Mouse (Mus musculus) inflammation-experienced regulatory T-cells, adult 6 months (primary cell): Measurements from ENCODE around the gene Plek. TPM values are rescaled to one million over a fixed set of nuclear protein-coding genes. Genes with fewer than 3 reads are reported as not detected.
"Not testable (repeated sequence)": the region's sequence is repeated elsewhere in the genome, so short reads cannot be mapped to it uniquely, and the experiment has no call there.

Experiments used
- ATAC-seq: one replicate; pipeline ENCODE4 v1.8.0; 2017
- polyA plus RNA-seq, 3 experiments: library from polyadenylated mRNA; unstranded; fragments of 100-300 nt; shearing (Covaris generic); gene quantifications; one replicate each; pipeline ENCODE4 v1.2.1; 2017

Gene Plek
- polyA plus RNA-seq, result 100 to 1,000 TPM in 1 of 3 experiments, 1 to 10 TPM in 2; 3.7 to 107 (median 5.9) TPM

DNA sequence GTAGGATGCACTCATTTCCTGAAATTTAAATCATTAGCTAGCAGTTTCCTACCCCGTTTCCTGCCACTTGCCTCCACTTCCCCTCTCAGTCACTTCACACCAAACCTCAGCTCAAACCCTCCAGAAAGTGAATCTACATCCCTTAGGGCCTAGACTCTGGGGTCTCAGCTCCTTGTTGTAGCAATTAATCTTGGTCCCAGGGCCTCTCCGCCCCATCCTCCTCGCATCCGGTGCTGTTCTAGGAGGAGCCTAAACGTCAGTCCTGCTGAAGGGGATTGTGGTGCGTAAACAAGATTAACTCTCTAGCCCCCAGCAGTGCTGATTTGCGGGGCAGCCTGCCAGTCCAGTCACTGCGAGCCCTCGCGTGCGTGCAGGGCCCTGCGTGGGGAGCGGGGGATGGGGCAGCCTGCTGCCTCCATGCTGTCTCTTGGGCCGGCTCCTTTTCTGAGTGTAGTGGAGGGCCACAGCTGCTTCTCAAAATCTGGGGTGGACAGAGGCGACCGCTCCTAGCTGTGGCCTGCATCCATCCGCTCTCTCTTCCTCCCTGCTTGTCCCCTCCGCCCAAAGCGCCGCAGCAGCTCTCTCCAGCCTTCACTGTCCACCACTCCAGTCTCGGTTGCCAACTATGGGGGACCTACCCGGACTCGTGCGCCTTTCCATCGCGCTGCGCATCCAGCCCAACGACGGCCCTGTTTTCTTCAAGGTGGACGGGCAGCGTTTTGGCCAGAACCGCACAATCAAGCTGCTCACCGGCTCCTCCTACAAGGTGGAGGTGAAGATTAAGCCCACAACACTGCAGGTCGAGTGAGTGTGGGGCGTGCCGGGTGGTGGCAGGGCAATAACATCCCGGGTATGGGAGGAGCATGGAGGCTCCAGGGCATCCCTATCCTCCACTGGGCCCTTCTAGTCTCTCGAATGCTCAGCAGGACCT is at the start of gene Plek, which contains the start of gene Cnrip1:
Gene Plek, minus strand, starts transcription at position 837 of the 931 bp plus-strand sequence.
Gene Cnrip1, plus strand, starts transcription at position 42 of the 931 bp plus-strand sequence.
- ATAC-seq, result peak; percentile 75

DNA sequence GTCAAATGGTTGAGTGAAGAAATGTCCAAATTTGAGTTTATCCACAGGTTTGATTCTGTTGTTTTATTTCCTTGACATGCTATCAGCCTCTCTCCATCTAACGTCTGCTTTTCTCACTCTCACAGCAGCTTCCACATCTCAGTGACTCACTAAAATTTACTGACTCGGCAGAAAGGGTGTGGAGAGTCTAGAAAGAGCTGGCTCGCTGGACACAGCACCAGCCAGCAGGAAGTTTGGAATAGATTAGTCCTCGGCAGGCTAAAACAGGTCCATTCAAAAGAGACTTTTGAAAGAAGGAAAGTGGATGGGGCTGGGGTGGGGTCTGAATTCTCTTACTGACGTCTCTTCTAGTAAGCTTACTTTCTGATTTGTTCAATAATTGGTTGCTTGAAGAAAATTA is 33.9 kb upstream of the Plek start:
- no peak for ATAC-seq

DNA sequence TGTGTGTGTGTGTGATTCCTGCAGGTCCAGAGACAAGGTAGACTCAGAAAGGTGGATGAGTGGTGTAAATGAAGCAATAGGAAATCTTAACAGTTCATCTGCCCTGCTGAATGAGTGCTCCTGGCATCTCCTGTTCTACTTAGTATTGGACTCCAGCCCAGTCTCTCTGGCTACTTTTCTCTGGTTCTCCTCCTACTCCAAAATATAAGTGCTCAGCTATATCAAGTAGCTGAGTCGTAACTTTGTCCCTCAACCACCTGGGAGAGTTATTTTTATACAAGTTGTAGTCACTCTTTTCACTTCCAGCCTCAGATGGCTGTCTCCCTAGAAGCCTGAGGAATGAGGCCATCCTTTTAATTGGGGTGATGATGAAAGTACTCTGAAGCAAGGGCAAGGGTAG is 31.7 kb upstream of the Plek start:
- no peak for ATAC-seq

DNA sequence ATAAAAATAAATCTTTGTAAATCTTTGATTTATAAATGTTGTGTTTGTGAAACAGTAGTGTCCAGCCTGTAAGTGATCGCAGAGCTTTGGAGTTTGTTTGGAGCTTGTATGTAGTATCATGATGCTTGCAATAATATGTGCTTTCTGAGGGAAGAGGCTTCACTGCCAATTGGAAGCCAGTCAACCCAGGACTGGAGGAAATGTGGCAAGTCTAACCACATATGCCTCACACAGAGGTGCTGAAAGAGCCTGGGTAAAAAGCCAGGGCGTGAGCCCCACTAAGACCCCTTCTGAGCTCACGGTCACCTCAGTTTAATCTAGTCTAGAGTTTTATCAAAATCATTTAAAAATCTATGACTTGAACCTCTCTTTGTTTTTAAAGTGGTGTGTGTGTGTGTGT is 31.3 kb upstream of the Plek start:
- no peak for ATAC-seq

DNA sequence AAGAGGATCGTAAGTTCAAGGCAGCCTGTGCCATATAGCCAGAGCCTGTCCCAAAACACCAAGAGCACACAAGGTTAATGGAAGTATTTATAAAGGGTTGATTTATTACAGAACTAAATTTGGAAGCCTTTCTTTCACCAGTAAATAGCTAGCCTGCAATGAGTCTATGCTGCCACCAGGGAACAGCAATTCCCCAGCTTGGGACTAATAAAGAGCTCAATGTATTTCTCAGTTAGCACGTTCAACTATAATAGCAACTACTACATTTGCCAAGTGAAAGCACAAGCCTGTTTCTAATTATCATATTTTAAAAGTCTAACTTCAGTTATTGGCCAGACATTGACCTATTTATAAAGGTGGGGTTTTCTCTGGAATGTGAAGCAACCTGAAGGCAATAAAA is 30.8 kb upstream of the Plek start:
- no peak for ATAC-seq

DNA sequence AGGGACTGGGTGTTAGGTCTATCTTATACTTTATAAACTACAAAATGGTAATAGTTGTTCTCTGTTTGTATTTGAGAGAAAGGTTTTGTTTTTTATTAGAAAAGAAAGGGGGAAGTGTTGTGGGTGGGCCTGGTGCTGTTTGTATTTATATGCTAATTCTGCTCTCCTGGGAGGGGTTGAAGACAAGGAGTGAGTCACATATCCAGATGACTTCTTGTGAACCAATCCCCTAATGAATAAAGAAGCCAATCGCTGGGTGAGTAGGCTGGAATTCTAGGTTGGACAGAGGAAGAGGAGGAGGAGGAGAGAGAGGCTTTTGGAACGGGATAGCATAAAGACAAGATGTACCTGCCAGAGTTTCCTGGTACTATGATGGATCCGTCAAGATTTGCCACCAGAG is 29.9 kb upstream of the Plek start:
- ATAC-seq, result no peak

DNA sequence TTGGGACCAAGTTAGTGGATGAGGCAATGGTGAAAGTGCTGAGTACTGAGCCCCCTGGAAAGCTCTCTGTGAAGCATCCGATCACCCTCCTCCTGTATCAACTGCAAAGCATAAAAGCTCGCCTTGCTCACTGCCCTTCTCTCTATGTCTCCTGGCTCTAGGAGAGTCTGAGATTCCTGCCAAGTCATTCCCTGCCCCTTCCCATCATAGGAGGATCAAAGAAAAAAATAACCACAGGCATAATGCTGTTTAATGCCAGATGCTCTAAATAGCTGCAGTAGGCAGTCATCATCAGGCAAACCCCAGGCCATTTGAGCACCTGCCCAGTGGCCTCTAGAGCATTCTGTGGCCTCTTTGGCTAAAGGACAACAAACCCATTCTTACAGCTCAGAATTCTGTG is 23.5 kb upstream of the Plek start:
- no peak for ATAC-seq

DNA sequence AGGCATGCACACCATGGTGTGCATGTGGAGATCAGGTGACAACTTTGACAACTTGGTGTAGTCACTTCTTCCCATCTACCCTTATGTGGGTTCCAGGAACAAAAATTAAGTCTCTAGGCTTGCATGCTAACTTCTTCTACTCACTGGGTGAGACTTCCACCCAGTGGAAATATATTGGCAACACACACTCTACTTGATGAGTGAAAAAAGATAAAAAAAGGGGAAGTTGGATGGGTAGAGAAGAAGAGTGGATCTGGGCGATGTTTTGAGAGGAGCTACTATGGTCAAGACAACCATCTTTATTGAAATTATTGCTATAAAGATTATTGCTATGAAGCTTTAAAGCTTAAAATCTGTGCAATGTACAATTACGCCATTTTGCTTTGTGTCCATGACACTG is 17.2 kb upstream of the Plek start:
- ATAC-seq, result not testable (repeated sequence)

DNA sequence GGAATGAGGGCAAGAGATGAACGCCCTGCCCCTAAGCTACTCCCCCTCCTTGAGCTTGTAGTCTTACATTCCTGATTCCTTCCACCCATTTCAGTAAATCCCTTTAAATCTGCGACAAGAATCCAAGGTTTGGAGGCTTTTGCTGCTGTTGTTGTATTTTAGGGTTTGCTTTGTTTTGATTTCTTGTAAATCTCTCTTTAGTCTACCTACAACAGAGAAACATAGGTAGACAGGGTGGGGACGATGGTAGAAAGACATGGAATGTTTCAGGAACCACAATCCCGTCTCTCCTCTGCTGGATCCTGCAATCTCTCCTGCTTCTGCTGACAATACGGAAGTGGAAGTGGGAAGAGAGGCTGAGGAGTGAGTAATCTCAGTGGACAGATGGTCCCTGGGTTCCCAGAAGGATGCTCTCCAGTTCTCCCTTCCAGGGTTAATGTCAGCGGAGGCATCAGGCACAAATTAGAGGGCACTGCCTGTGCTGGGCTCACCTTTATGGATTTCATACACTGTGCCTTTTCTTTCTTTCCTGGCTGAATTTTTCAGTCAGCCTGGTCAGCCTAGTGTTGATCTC is 382 bp upstream of the Plek start:
- ATAC-seq, result no peak

DNA sequence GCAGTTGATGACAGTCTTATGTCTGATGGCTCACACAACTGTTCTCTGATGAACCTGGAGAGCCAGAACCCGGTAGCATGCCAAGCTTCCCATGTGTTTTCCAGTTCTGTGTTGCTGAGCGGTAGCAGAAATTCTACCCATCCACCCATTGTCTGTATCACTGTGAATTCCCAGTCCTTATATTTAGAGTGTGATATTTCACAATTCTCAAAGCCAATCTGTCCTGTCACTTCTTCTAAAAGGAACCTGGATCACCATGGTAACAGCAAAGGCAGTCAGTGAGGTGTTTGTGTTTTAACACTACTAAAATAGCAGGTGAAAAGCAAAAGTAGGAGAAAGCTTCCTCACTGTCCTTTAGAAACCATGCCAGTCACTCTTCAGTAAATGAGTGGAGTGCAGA is 6.4 kb downstream of the Plek start:
- ATAC-seq, result no peak

DNA sequence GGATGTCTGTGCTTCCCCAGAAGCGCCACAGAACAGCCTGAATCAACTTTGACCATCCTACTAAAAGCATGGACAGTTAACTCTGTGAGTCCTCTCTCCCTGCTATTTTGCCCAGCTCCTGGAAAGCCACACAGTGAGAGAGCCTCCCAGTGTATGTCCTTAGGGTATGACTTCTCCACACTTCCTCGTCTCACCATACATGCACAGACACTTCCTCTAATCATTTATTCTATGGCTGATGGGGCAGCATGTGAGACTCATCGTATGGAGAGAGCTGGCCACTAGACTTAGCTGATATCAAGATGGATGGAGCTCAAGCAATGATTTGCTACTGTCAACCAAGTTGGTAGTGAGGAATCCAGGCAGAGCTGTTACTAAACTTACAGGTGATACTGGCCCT is 28.2 kb downstream of the Plek start:
- ATAC-seq, result no peak

DNA sequence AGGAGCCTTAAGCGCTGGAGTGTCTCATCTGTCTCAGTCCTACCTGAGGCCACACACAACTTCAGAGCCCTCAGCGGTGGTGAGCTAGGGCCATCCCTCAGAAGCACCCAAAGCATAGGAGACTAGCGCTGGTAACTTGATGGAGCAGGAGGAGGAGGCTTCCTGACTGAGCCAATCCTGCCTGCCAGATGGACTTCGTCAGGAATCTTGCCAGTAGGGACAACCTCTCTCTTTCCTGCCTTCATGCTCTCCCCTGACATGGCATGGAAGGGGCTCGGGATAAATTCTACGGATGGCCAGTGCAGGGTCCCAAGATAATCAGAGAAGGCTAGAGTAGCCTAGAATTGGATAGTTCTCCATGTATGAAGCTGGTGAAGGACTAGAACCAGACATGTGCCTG is 29.0 kb downstream of the Plek start:
- ATAC-seq, result no peak

DNA sequence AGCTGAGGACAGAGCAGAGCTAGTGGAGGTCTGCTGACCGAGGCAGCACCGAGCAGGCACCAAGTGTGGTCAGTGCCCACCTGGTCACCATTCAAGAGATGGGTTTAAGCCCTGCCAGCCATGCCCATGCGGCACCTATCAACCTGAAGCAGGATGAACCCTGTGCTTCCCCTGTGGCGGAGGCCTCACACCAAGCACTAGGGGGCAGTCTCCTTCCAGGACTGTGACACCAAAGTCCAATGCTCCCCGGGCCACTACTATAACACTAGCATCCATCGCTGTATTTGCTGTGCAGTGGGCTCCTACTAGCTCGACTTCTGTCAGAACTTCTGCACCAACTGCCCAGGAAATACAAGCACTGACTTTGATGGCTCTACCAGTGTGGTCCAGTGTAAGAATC is 32.9 kb downstream of the Plek start:
- no peak for ATAC-seq

DNA sequence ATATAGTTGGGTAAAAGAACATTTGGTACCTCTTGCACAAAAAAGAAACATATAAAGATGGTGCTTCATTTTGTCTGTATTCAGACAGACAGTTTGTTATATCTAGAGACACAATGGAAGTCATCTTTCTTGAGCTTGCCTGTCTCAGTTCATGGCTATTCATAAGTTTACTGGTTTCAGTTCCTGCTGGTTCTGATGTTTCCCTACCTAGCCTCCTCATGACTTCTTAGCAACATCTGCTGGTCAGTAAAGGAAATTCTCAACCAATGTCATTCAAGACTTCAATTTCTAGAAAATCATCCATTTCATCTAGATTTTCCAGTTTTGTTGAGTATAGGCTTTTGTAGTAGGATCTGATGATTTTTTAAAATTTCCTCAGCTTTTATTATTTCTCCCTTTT is 39.2 kb downstream of the Plek start:
- no peak for ATAC-seq

DNA sequence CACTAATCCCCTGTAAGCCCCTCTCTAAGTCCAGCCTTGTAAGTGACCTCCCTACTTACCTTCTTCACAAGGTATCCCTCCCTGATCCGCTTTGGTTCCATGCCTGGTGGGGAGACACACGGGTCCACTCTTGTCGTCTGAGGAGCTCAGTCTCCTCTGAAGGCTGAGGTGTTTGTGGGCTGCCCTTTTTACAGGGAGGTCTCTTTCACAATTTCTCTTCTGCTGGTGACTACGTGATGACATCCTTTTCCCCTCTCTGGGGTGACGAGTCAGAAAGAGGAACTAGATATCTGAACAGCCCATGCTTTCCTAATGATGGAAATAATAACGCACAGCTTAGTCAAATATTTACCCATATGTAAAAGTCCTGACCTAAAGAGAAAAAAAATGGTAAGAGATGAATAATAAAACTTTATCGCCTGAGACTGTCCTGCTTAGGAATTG is 43.7 kb downstream of the Plek start:
- peak; percentile 72 for ATAC-seq

DNA sequence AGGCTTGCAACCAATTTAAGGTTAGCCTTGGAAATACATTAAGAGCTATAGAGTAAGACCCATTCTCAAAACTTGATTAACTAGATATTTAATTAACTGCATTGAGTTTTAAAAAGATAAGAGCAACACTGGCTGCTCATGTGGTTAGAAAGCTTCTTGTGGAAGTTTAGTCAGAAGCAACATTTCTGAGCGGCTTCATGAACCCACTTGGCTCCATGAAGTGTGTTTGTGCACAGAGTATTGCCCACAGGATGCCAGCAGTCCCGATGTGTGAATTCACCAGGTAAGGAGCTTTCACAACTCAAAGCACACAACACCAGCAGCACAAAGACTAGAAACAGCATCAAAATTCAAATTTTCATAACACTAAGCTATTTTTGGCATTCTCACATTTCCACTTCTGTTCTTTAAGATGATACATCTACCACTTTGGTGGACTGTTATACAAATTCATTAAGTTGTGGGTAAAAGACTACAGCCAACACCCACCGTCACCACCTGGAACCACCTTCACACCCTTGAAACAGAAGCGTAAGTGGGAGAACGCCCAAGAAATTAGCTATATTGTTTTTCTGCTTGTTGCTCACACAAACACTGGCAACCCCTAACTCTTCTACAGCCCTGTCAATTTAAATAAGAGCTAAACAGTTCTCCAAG is 44.5 kb downstream of the Plek start:
- no peak for ATAC-seq

DNA sequence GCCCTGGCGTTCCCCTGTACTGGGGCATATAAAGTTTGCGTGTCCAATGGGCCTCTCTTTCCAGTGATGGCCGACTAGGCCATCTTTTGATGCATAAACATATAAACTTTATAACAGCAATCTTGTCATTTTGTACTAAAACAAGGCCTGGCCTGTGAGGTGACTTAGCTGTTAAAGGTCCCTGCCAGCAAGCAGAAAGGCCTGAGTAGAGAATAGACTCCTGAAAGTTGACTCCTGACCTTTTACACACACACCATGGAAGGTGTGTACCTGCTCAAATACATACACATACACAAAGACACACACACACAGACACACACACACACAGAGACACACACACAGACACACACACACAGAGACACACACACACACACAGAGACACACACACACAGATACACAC is 45.7 kb downstream of the Plek start:
- ATAC-seq, result not testable (repeated sequence)

DNA sequence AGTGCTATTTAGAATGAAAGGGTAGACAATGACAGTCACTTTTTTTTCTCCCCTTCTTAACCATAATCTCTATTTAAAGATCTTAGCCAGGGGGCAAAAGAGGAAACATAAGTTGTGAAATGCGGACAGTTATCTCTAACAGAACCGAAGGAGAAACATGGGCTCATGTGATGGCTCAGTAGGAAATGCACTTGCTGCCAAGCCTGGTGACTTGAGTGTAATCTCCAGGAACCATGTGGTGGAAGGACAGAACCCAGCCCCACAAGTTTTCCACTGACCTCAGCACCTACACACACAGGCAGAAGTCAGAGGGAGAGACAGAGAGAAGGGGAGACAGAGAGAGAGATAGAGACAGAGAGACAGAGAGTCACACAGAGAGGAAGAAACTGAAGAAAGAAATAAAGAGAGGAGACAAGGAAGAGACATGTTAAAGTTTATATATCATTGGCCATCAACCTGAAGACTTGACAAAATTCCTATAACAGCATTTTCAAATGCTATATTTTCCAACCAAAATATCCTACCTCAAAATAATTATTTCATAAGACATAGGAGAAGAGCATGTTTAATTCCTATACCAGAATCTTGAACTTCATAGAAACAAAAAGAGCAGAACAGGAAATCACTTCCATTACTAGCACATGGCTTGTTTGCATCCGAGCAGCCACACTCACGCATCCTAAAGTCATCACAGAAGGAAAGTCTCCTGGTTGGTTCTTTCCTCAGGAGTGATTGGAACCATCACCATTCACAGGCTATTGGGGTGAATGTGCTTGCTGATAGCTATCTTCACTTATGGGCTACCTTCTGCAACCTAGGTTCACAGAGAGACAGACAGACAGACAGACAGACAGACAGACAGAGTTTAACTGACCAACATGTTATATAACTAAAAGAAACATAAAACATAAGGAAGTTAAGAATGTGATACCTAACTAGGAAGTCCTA is 47.0 kb downstream of the Plek start:
- ATAC-seq, result no peak

DNA sequence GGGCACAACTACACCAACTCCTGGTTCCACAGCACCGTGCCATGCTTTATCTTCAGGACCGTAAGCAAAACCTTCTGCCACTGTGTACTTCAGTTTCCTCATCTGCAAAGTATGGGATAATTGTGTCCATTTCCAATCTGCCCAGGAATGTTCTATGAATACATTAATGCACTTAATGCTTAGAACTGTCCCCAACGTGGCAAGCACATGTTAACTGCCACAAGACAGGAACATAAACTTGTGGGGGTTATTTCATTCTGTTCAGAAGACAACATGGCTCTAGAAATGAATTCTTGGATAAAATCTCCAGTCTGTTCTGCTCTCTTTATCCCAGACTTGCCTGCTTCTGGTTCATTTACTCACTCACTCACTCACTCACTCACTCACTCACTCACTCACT is 48.4 kb downstream of the Plek start:
- ATAC-seq, result no peak

DNA sequence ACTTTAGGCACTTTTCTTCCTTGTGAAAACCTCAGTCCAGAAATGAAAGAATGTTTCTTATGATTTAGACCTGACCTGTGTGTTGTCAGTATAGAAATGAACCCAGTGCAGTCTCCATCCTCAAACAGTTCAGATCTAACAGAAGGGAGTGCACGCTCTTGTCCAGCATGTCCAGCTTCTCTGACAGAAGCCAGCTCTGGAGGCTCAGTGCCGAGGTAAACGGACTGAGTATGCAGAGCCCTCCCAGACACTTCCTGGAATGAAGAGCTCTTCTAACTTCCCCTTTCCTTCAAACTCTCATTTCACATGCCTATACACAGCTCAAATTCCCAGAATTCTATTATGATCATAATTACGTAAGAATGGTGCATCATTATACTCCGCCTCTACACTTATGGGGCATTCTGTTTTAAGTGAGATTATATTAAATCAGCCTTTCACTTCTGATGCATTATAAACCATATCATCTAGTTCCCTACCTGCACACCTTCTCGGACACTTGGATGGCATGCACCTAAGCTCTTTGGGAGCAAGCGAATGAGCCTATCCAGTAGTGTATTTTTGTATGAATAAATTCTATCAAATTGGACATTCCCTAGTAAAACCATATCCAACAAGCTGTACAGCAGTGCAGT is 49.3 kb downstream of the Plek start:
- ATAC-seq, result no peak
